Mouse (Mus musculus) hindbrain, embryonic 14.5 days (tissue): Measurements from ENCODE around the gene Actn4. TPM values are rescaled to one million over a fixed set of nuclear protein-coding genes. Genes with fewer than 3 reads are reported as not detected.
A peak's percentile ranks its signal among the peaks of the same experiment; 100 is the strongest.

Source experiments
- ATAC-seq: fragments of 200-750 bp; cut with Nextera tagmentation; 2 replicates; pipeline ENCODE4 v1.8.0; 2017; ENCODE audit warnings: moderate number of reproducible peaks, mild to moderate bottlenecking, moderate TSS enrichment, moderate library complexity; ENCODE audit not compliant: low FRiP score
- DNase-seq: peaks from one replicate; pipeline ENCODE4 v3.0.0-alpha.2; 2015; ENCODE audit warnings: low spot score
- H3K27ac ChIP-seq: fragments of 300-500 bp; sonication (generic); 2 replicates; pipeline ENCODE4 v1.5.1; 2014; ENCODE audit warnings: mild to moderate bottlenecking, moderate library complexity
- H3K27me3 ChIP-seq: fragments of 300-500 bp; sonication (generic); 2 replicates; pipeline ENCODE4 v1.6.1; 2014; ENCODE audit warnings: mild to moderate bottlenecking, low read length, mixed read lengths; ENCODE audit not compliant: control insufficient read depth, insufficient read depth
- H3K36me3 ChIP-seq: fragments of 300-500 bp; sonication (generic); replicated peaks from 2 replicates; pipeline ENCODE4 v1.6.1; 2014; ENCODE audit not compliant: control insufficient read depth, insufficient read depth
- H3K4me1 ChIP-seq: fragments of 300-500 bp; sonication (generic); replicated peaks from 2 replicates; pipeline ENCODE4 v1.6.1; 2014; ENCODE audit warnings: antibody characterized with exemption, low read length, mixed read lengths; ENCODE audit not compliant: control insufficient read depth, insufficient read depth
- H3K4me2 ChIP-seq: fragments of 300-500 bp; sonication (generic); replicated peaks from 2 replicates; pipeline ENCODE4 v1.6.1; 2014; ENCODE audit warnings: mild to moderate bottlenecking, moderate library complexity
- H3K4me3 ChIP-seq: fragments of 300-500 bp; sonication (generic); replicated peaks from 2 replicates; pipeline ENCODE4 v1.5.1; 2014; ENCODE audit warnings: mild to moderate bottlenecking, low read length
- H3K9ac ChIP-seq: fragments of 300-500 bp; sonication (generic); 2 replicates; pipeline ENCODE4 v1.6.1; 2014
- H3K9me3 ChIP-seq: fragments of 300-500 bp; sonication (generic); 2 replicates; pipeline ENCODE4 v1.6.1; 2016; ENCODE audit warnings: low read length; ENCODE audit not compliant: control insufficient read depth
- WGBS: fragments of 180-500 bp; shearing (Covaris S2); extraction: QIAGEN DNeasy Blood & Tissue Kit; methylation state at CpG from one replicate; pipeline ENCODE4 v1.1.7; 2014; 5-methylcytosine and 5-hydroxymethylcytosine counted together
- polyA plus RNA-seq: library from polyadenylated mRNA; unstranded; fragments of >200 nt; fragmentation: Nextera tagmentation; extraction: Ambion mirVana; gene quantifications from 2 replicates; pipeline ENCODE4 v1.2.1, GENCODE M21; 2014

Gene Actn4
- polyA plus RNA-seq, 1 experiment from 2014 or later, result 133 TPM

DNA sequence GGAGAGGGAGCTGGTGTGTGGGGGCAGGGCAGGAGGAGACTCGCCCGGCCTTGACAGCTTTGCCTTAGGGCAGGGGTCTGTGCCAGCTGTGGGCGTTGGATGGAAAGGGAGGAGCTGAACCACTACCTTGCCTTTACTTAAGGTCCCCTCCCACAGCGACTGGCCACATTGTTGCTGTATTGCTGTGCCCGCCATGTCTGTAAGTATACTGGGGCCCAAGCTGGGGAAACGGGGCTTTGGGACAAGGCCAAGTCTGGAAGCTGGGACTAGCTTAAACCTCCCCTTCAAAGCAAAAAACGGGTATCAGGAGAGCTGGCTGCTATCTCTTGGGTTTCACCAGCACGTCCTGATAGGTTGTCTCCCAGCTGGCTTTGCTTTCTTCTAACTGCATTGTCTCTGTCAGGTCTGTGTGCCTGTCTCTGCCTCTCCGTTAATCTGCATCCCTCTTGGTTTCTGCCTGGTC is 97.8 kb downstream of the Actn4 start:
- Histone ChIP-seq H3K27me3 (no peaks in the 10 kb centered on the region), H3K4me1 (no peaks in the 10 kb centered on the region; the same call in 1 of the 2 replicates), H3K4me3 (no peak overlapping the region), H3K4me2 (no peak overlapping the region), H3K27ac (no peak overlapping the region), H3K9me3 (no peaks in the 10 kb centered on the region), H3K36me3 (no peaks in the 10 kb centered on the region), H3K9ac (no peak overlapping the region)
- WGBS, result 47% methylated on average over 9 of the region's 9 CpGs
- no peak for DNase-seq
- no peak for ATAC-seq

- H3K4me1 ChIP-seq, result no peaks in the 10 kb centered on the region; the same call in 1 of the 2 replicates
- H3K36me3 ChIP-seq, result no peaks in the 10 kb centered on the region
- no peak within 1 kb of the TSS for H3K4me3 ChIP-seq
- H3K27ac ChIP-seq, result no peak within 1 kb of the TSS
- DNase-seq, result no peak
- no peak within 1 kb of the TSS for H3K9ac ChIP-seq
- no peaks in the 10 kb centered on the region for H3K9me3 ChIP-seq
- 78% methylated on average over 6 of the region's 6 CpGs for whole genome bisulfite sequencing
- H3K27me3 ChIP-seq, result no peaks in the 10 kb centered on the region
- 0 out of 2 replicates have a peak, but pooled peaks have one; percentile 11 for ATAC-seq
- H3K4me2 ChIP-seq, result no peak within 1 kb of the TSS
Observed at GRCm38 (mm10) chr7:28863540-28863939, 98.6 kb downstream of the Actn4 start, which contains the start of gene Lgals7. Lgals7 (plus strand) TSS chr7:28863853.

DNA sequence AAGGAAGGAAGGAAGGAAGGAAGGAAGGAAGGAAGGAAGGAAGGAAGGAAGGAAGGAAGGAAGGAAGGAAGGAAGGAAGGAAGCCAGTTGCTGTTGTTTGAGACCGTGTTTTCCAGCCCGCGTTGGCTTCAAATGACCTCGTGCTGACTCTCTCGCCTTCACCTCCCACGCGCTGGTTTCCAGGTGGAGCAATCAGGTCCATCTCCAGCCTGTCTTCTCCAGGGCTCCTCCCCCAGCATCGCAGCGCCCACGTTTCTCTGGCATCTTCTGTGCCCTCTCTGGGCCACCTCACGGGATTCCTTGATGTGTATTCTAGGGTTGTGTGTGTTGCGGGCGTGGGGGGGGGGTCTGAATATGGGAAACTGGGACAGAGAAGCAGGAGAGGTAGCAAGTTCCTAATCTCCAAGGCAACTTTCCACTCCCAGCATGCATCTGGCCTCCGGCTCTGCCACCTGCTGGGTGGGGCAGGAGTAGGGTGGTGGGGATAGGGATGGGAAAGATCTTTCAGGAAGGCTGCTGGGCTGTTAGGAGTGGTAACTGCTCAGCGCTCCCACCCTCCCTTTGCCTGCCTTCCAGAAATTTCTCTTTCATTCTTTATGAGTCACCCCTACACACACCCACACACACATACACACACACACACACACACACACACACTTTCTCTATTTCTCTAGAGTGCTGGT is 99.2 kb downstream of the Actn4 start:
- DNase-seq, result no peak
- no peak overlapping the region for H3K4me2 ChIP-seq
- H3K4me1 ChIP-seq, result no peaks in the 10 kb centered on the region; the same call in 1 of the 2 replicates
- no peak overlapping the region for H3K27ac ChIP-seq
- H3K4me3 ChIP-seq, result no peak overlapping the region
- 83% methylated on average over 15 of the region's 15 CpGs for WGBS
- no peak for ATAC-seq
- H3K36me3 ChIP-seq, result no peaks in the 10 kb centered on the region
- H3K9me3 ChIP-seq, result no peaks in the 10 kb centered on the region
- H3K27me3 ChIP-seq, result no peaks in the 10 kb centered on the region
- H3K9ac ChIP-seq, result no peak overlapping the region

- no peak overlapping the region for H3K27ac ChIP-seq
- ATAC-seq (no peak), DNase-seq (no peak)
- no peak overlapping the region for H3K4me3 ChIP-seq
- WGBS, result 90% methylated on average over 6 of the region's 6 CpGs
- H3K27me3 ChIP-seq, result no peaks in the 10 kb centered on the region
- no peaks in the 10 kb centered on the region for H3K9me3 ChIP-seq
- no peaks in the 10 kb centered on the region for H3K36me3 ChIP-seq
- no peak overlapping the region for H3K4me2 ChIP-seq
- no peak overlapping the region for H3K9ac ChIP-seq
- H3K4me1 ChIP-seq, result no peaks in the 10 kb centered on the region
Observed at GRCm38 (mm10) chr7:28860898-28861297, 101.2 kb downstream of the Actn4 start.

DNA sequence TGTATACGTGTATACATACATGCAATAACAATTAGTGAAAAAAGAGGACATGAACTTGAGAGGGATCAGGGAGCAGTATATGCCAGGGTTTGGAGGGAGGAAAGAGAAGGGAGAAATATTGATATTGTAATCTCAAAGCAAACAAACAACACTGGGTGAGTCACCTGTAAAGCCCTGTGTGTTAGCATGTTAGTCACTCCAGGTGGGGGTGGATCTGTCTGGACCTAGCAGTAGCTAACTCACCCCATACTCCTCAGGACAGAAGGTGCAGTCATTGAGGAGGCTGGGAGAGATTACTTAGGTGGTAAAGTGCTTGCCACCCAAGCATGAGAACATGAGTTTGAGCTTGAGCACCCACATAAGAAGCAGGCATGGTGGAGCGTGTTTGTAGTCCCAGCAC is 102.2 kb downstream of the Actn4 start:
- Histone ChIP-seq H3K27me3 (no peaks in the 10 kb centered on the region), H3K9me3 (no peaks in the 10 kb centered on the region), H3K27ac (no peak overlapping the region), H3K36me3 (no peaks in the 10 kb centered on the region), H3K4me2 (no peak overlapping the region), H3K9ac (no peak overlapping the region), H3K4me1 (no peaks in the 10 kb centered on the region), H3K4me3 (no peak overlapping the region)
- DNase-seq (no peak), ATAC-seq (no peak)
- 86% methylated on average over 2 of the region's 2 CpGs for WGBS

GRCm38 (mm10) chr7:28850642-28851041 is 111.5 kb downstream of the Actn4 start:
- Histone ChIP-seq H3K9ac (no peak overlapping the region), H3K27me3 (no peaks in the 10 kb centered on the region), H3K27ac (no peak overlapping the region), H3K9me3 (no peaks in the 10 kb centered on the region), H3K4me1 (no peaks in the 10 kb centered on the region), H3K36me3 (no peaks in the 10 kb centered on the region), H3K4me2 (no peak overlapping the region), H3K4me3 (no peak overlapping the region)
- no peak for DNase-seq
- 81% methylated on average over 4 of the region's 4 CpGs for WGBS
- no peak for ATAC-seq

GRCm38 (mm10) chr7:28849700-28850236 is 112.4 kb downstream of the Actn4 start:
- H3K27me3 ChIP-seq, result no peaks in the 10 kb centered on the region
- H3K9me3 ChIP-seq, result no peaks in the 10 kb centered on the region
- H3K4me1 ChIP-seq, result no peaks in the 10 kb centered on the region
- ATAC-seq, result no peak
- no peak overlapping the region for H3K4me2 ChIP-seq
- WGBS, result 56% methylated on average over 1 of the region's 1 CpGs
- DNase-seq, result no peak
- no peaks in the 10 kb centered on the region for H3K36me3 ChIP-seq
- H3K27ac ChIP-seq, result no peak overlapping the region
- H3K4me3 ChIP-seq, result no peak overlapping the region
- H3K9ac ChIP-seq, result no peak overlapping the region

DNA sequence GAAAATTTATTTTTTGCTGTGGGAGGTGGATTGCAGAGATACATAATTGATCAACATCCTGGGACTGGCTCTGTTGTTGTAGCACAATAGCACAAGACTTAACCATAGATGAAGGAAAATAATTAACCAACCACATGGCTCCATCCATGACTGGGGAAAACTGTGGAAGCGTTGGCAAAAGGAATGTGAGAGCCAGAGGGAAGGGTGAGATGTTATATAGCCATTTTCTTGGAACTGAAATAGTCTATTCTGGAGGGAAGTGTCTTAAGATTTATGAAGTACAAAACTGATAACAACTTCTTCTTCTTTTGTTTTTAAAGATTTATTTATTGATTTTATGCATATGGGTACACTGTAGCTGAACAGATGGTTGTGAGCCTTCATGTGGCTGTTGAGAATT is 114.9 kb downstream of the Actn4 start:
- no peak overlapping the region for H3K4me2 ChIP-seq
- DNase-seq, result no peak
- H3K4me3 ChIP-seq, result no peak overlapping the region
- no peaks in the 10 kb centered on the region for H3K27me3 ChIP-seq
- H3K9ac ChIP-seq, result no peak overlapping the region
- H3K36me3 ChIP-seq, result no peaks in the 10 kb centered on the region
- WGBS, result 77% methylated on average over 1 of the region's 1 CpGs
- no peaks in the 10 kb centered on the region for H3K4me1 ChIP-seq
- no peak for ATAC-seq
- H3K27ac ChIP-seq, result no peak overlapping the region
- no peaks in the 10 kb centered on the region for H3K9me3 ChIP-seq
